Comparison of ENCODE assay signal across 9 mouse cellular contexts in genomic region chr2:32908796-32909195, GRCm38 (mm10). TPM values are rescaled to one million over a fixed set of nuclear protein-coding genes. Genes with fewer than 3 reads are reported as not detected.
DNase-seq lines count a peak whose midpoint lies in the region; ATAC-seq and TF ChIP-seq lines count a peak whose summit lies in the region.
"Had no signal": no experiment of that assay in that cellular context is flagged by ENCODE, and none has a peak within 500 bp of the region (broad histone marks: within the 10 kb centered on the region; RNA-seq: fewer than 3 reads in every experiment).

No protein-coding gene starts in this region.

- no peaks in the 10 kb centered on the region for H3K27me3 ChIP-seq in lung, embryonic 15.5 days
- no peaks in the 10 kb centered on the region for H3K27me3 ChIP-seq in heart, embryonic 15.5 days
- H3K27me3 ChIP-seq in limb, embryonic 14.5 days (ENCODE audit: control insufficient read depth, insufficient read depth, low read length): no peaks in the 10 kb centered on the region
- no peaks in the 10 kb centered on the region for H3K27me3 ChIP-seq in stomach, embryonic 15.5 days (replicated peaks)

- peak overlapping the region; percentile 17 for H3K9ac ChIP-seq in lung, embryonic 15.5 days
- H3K9ac ChIP-seq in heart, embryonic 15.5 days: 0 out of 2 replicates have a peak overlapping the region, but pooled peaks have one; percentile 9
- no peak overlapping the region for H3K9ac ChIP-seq in limb, embryonic 14.5 days (ENCODE audit: low read depth, low read length, severe bottlenecking)
- H3K9ac ChIP-seq in stomach, embryonic 15.5 days: no peak overlapping the region
- H3K9ac ChIP-seq: liver, embryonic 14.5 days had no signal

- WGBS in lung, embryonic 15.5 days: 12% methylated on average over 11 of the region's 11 CpGs
- 10% methylated on average over 11 of the region's 11 CpGs for WGBS in heart, embryonic 15.5 days
- WGBS in limb, embryonic 14.5 days: 68% methylated on average over 11 of the region's 11 CpGs
- 23% methylated on average over 11 of the region's 11 CpGs for WGBS in stomach, embryonic 15.5 days

- intact Hi-C loops in left cerebral cortex, postnatal 4 days (cut with DNase I): no loop called here

- H3K4me1 ChIP-seq in lung, embryonic 15.5 days: peaks cover 78% of the 10 kb centered on the region
- peaks cover 61% of the 10 kb centered on the region for H3K4me1 ChIP-seq in heart, embryonic 15.5 days (replicated peaks)
- H3K4me1 ChIP-seq in limb, embryonic 14.5 days (ENCODE audit: control insufficient read depth, insufficient read depth, low read length): peaks cover 19% of the 10 kb centered on the region
- H3K4me1 ChIP-seq in stomach, embryonic 15.5 days: peaks cover 54% of the 10 kb centered on the region

- no peak for DNase-seq in lung, postnatal 14 days
- DNase-seq in limb, embryonic 14.5 days (ENCODE audit: low spot score): no peak
- no peak for DNase-seq in gastrocnemius, adult 8-10 months (ENCODE audit: low spot score in 2 of 2)
- DNase-seq in spleen, postnatal 4 days (ENCODE audit: low spot score in 2 of 2): no peak
- no peak for DNase-seq in left cerebral cortex, postnatal 4 days

- no peak overlapping the region for H3K4me3 ChIP-seq in lung, embryonic 15.5 days
- no peak overlapping the region for H3K4me3 ChIP-seq in heart, embryonic 15.5 days
- no peak overlapping the region for H3K4me3 ChIP-seq in limb, embryonic 14.5 days (replicated peaks; ENCODE audit: low read length)
- no peak overlapping the region for H3K4me3 ChIP-seq in stomach, embryonic 15.5 days (replicated peaks)

- peak; percentile 44; the same call in 1 of the 2 replicates for ATAC-seq in lung, embryonic 15.5 days (ENCODE audit: borderline replicate concordance, extremely low read depth, low FRiP score, low TSS enrichment)
- peak; percentile 60 for ATAC-seq in heart, embryonic 15.5 days (replicated peaks; ENCODE audit: insufficient number of reproducible peaks, insufficient read depth, low FRiP score, low read depth)
- no peak for ATAC-seq in limb, embryonic 14.5 days (ENCODE audit: low FRiP score, low read depth)
- peak; percentile 49; the same call in 1 of the 2 replicates for ATAC-seq in stomach, embryonic 15.5 days (ENCODE audit: insufficient read depth, low FRiP score, low read depth)

- H3K9me3 ChIP-seq in lung, embryonic 15.5 days: no peaks in the 10 kb centered on the region
- no peaks in the 10 kb centered on the region for H3K9me3 ChIP-seq in heart, embryonic 15.5 days (replicated peaks)
- no peaks in the 10 kb centered on the region for H3K9me3 ChIP-seq in limb, embryonic 14.5 days (ENCODE audit: control insufficient read depth, low read length)
- no peaks in the 10 kb centered on the region for H3K9me3 ChIP-seq in stomach, embryonic 15.5 days

- peak overlapping the region; percentile 41 for H3K4me2 ChIP-seq in lung, embryonic 15.5 days
- peak overlapping the region; percentile 47 for H3K4me2 ChIP-seq in heart, embryonic 15.5 days
- H3K4me2 ChIP-seq in limb, embryonic 14.5 days (replicated peaks; ENCODE audit: low read depth, low read length, severe bottlenecking): 0 out of 2 replicates have a peak overlapping the region, but pooled peaks have one; percentile 10
- H3K4me2 ChIP-seq in stomach, embryonic 15.5 days: peak overlapping the region; percentile 35

- H3K36me3 ChIP-seq in lung, embryonic 15.5 days: peaks cover 32% of the 10 kb centered on the region
- H3K36me3 ChIP-seq in heart, embryonic 15.5 days: peaks cover 13% of the 10 kb centered on the region
- H3K36me3 ChIP-seq in limb, embryonic 14.5 days (ENCODE audit: control insufficient read depth, insufficient read depth, low read length): peaks cover 35% of the 10 kb centered on the region
- peaks cover 22% of the 10 kb centered on the region for H3K36me3 ChIP-seq in stomach, embryonic 15.5 days

- H3K27ac ChIP-seq in lung, embryonic 15.5 days: peak overlapping the region; percentile 96
- H3K27ac ChIP-seq in heart, embryonic 15.5 days: peak overlapping the region; percentile 93
- peak overlapping the region; percentile 72 for H3K27ac ChIP-seq in limb, embryonic 14.5 days (replicated peaks; ENCODE audit: low read depth, low read length)
- H3K27ac ChIP-seq in stomach, embryonic 15.5 days: peak overlapping the region; percentile 92
- H3K27ac ChIP-seq: liver, embryonic 14.5 days had no signal

- TF ChIP-seq POLR2A in limb, embryonic 14.5 days (IDR thresholded peaks at IDR 0.05; ENCODE audit: borderline replicate concordance, extremely low read depth, insufficient read depth, insufficient read length): no peak

RNA-seq across cellular contexts. Expression of gene Fam129b, which starts 32.9 kb away (rescaled TPM):
- polyA plus RNA-seq in lung, embryonic 15.5 days (2015; fragmentation: Nextera tagmentation; extraction: Ambion mirVana): 114 and 117 TPM in 2 replicates
- polyA plus RNA-seq in heart, embryonic 15.5 days (2015; fragmentation: Nextera tagmentation; extraction: Ambion mirVana): 43.0 and 57.4 TPM in 2 replicates
- 73.5 and 81.0 TPM in 2 replicates for polyA plus RNA-seq in limb, embryonic 14.5 days (2012; rRNA removed)
- 45.9 and 46.2 TPM in 2 replicates for polyA plus RNA-seq in limb, embryonic 14.5 days (2014; fragmentation: Nextera tagmentation; extraction: Ambion mirVana)
- 67.1 and 73.6 TPM in 2 replicates for polyA plus RNA-seq in stomach, embryonic 15.5 days (2015; fragmentation: Nextera tagmentation; extraction: Ambion mirVana)
- total RNA-seq in gastrocnemius, adult 8-10 months (2022): 1 to 10 TPM; 3.8 to 6.3 (median 5.4) TPM
- total RNA-seq in left cerebral cortex, postnatal 4 days (2021): 10 to 100 TPM; 55.1 to 63.3 TPM

RNA-seq across cellular contexts. Expression of gene Rpl12, which starts 52.6 kb away (rescaled TPM):
- polyA plus RNA-seq in lung, embryonic 15.5 days (2015; fragmentation: Nextera tagmentation; extraction: Ambion mirVana): 164 and 167 TPM in 2 replicates
- polyA plus RNA-seq in heart, embryonic 15.5 days (2015; fragmentation: Nextera tagmentation; extraction: Ambion mirVana): 79.3 and 89.3 TPM in 2 replicates
- 1,366 and 1,484 TPM in 2 replicates for polyA plus RNA-seq in limb, embryonic 14.5 days (2012; rRNA removed)
- polyA plus RNA-seq in limb, embryonic 14.5 days (2014; fragmentation: Nextera tagmentation; extraction: Ambion mirVana): 237 and 247 TPM in 2 replicates
- 152 and 172 TPM in 2 replicates for polyA plus RNA-seq in stomach, embryonic 15.5 days (2015; fragmentation: Nextera tagmentation; extraction: Ambion mirVana)
- total RNA-seq in gastrocnemius, adult 8-10 months (2022): 100 to 1,000 TPM in 2 of 4 experiments, 10 to 100 TPM in 2; 77.4 to 121 (median 96.8) TPM
- total RNA-seq in left cerebral cortex, postnatal 4 days (2021): 100 to 1,000 TPM; 200 to 215 TPM

RNA-seq across cellular contexts. Expression of gene Lrsam1, which starts 52.6 kb away (rescaled TPM):
- polyA plus RNA-seq in lung, embryonic 15.5 days (2015; fragmentation: Nextera tagmentation; extraction: Ambion mirVana): 7.5 and 9.7 TPM in 2 replicates
- polyA plus RNA-seq in heart, embryonic 15.5 days (2015; fragmentation: Nextera tagmentation; extraction: Ambion mirVana): 8.3 and 9.3 TPM in 2 replicates
- polyA plus RNA-seq in limb, embryonic 14.5 days (2012; rRNA removed): 18.0 and 20.3 TPM in 2 replicates
- 9.4 and 11.5 TPM in 2 replicates for polyA plus RNA-seq in limb, embryonic 14.5 days (2014; fragmentation: Nextera tagmentation; extraction: Ambion mirVana)
- polyA plus RNA-seq in stomach, embryonic 15.5 days (2015; fragmentation: Nextera tagmentation; extraction: Ambion mirVana): 8.8 and 10.1 TPM in 2 replicates
- total RNA-seq in gastrocnemius, adult 8-10 months (2022): 10 to 100 TPM; 10.1 to 14.6 (median 11.8) TPM
- 10 to 100 TPM; 47.6 to 47.7 TPM for total RNA-seq in left cerebral cortex, postnatal 4 days (2021)

Comparison
In these comparisons a context has a peak if more than half of its experiments do, and no peak if none do; other contexts are left out.
1. H3K9ac ChIP-seq: peak in lung, embryonic 15.5 days (single experiment) and heart, embryonic 15.5 days (single experiment); none in limb, embryonic 14.5 days (single experiment) and stomach, embryonic 15.5 days (single experiment).
2. Peak in every context shown above with its lines, with median percentiles within 50 percentile points of each other: H3K27ac ChIP-seq and H3K4me2 ChIP-seq.